Mouse (Mus musculus): Measurements from ENCODE around the gene Odf2. TPM values are rescaled to one million over a fixed set of nuclear protein-coding genes. Genes with fewer than 3 reads are reported as not detected.
"Not testable (repeated sequence)": the region's sequence is repeated elsewhere in the genome, so short reads cannot be mapped to it uniquely, and the experiment has no call there.

Gene Odf2
- total RNA-seq, 2 experiments from 2014 or later = 44.8 to 52.4 TPM

DNA sequence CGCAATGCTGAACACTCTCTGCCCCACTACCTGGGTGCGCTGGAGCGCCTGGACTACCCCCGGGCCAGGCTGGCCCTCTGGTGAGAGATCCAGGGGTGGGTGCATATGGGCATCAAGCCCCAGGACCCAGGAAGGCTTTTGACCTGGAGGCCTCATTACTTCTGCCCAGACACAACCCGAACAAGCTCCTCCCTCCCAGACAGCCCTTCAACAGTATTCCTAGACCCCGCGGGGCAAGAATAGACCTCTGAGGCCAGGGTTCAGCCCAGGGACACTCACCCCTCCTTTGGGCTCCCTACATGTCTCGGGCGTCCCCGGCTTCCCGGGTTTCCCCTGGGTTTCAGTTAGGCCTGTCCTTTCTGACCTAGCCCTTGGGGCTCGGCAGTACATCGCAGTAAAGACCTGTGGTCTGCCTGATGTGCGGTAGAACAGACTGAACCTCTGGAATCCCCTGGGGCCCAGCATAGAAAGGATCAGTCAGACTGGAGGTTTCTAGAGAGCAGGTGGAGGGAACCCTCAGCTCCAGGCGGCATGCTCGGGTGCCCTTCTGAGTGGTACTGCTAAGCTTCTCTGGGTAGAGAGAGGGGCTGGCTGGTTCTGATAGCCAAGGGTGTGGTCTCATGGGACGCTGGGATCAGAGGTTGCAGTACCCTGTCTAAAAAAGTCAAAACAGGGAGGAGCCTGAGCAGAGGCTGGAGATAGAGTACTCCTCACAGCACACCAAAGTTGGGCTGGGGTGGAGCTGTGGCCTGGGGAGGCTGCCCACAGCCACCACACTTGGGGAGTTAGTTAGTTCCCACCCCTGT, 19.2 kb upstream of the Odf2 start:
- peak; percentile 24 for DNase-seq

DNA sequence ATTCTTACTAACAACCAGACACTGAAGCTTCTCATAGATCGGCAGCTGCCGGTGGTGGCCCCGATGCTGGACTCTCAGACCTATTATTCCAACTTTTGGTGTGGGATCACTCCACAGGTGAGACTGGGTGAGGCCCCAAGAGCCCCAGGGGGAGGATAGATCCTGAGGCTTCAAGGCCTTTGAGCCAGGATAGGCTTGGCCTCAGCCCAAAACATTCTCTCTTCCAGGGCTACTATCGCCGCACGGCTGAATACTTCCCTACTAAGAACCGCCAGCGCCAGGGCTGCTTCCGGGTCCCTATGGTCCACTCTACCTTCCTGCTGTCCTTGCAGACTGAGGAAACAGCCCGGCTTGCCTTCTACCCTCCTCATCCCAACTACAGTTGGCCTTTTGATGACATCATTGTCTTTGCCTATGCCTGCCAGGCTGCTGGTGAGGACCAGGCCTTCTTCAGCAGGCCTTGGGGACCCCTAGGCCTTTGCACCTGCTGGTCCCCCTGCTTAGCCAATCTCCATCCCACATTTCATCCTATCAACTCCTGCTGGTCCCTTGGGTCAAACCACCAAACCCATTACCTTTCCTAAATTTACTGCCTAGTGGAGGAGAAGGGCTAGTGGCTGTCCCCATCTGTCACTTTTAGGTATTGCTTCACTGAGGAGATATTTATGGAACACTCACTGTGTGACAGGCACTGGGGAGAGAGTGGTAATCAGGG, 16.3 kb upstream of the Odf2 start:
- no peak for DNase-seq

DNA sequence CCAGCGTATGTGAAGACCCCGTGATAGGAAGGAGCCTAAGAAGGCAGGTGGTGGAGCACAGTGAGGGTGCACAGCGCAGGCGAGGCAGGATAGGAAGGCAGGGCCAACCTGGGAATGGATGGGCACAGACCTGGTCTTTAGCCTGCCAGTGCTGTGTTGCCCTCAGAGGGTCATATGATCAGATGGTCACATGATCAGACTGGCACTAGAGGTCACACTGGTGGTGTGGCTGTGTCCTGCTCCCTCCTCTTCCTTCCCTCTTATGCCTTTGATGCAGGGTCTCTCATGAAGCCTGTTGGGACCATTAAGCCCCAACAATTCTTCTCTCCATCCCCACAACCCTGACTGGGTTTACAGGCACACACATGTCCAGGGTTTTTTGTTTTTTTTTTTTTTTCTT, 15.2 kb upstream of the Odf2 start:
- DNase-seq = no peak

DNA sequence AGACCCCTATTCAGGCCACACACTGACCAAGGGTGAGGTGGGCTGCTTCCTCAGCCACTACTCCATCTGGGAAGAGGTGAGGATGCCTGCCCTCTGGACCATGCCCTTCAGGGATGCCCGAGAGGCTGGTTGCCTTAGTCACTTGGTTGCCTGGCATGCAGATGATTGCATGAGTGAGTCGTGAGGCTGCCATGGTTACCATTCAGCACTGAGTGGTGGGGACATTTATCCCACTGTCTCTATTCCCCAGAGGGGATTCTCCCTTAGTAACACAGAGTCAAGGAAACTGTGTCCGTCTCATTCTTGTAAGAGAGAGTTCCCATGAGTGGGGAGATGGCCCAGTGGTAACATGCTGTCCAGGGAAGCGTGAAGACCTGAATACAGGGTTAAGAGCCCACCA, 11.0 kb upstream of the Odf2 start:
- DNase-seq = no peak

DNA sequence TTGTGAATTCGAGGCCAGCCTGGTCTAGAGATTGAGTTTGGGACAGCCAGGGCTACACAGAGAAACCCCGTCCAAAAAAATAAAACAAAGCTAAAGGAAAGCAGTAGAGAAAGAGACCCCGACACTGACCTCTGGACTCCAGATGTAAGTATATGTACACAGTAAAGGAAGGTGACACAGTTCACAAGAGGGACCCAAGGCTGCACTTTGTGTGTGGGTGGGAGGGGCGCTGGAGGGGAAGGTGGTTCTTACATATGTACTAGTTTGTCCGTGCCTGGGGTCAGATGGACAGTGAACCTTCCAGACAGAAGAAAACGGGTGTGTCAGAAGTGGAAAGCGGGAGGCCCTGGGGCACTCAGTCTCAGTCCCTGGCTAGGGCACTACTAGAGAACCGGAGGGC, 9.8 kb upstream of the Odf2 start:
- no peak for DNase-seq

DNA sequence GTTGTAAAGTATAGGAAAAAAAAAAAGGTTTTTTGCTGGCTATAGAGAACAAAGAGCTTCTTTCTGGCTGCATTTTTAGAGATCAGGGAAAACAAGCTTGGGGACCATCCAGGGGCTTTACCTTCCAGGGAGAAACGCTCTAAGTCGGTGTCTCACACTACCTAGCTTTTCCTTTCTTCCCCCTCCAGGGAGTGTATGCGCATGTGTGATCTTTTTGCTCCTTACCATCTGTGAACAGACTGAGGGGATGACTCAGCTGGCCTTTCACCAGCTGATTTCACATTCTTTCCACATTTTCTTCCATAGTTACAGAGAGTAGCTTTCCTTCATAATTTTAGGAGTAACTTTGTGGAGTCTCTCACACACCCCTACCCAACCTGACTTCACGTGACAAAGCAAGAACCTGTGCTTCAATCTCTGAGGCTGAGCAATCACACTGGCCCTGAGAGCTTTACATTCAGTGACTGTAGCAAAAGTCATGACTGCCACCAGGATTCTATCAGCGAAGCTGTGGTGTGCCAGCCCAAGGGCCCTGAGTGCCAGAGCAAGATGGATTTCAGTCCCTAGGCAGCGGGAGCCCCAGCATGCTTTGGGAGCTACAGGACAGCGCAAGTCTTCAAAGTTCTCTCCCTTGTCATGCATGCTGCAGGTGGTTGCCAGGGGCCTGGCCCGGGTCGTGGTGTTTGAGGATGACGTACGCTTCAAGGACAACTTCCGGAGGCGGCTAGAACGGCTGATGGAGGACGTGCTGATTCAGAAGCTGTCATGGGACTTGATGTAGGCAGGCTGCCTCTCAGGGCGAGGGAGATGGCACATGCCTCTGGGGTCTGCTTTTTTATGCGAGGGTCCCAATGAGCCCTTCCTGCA, 8.8 kb upstream of the Odf2 start:
- peak; percentile 21 for DNase-seq

DNA sequence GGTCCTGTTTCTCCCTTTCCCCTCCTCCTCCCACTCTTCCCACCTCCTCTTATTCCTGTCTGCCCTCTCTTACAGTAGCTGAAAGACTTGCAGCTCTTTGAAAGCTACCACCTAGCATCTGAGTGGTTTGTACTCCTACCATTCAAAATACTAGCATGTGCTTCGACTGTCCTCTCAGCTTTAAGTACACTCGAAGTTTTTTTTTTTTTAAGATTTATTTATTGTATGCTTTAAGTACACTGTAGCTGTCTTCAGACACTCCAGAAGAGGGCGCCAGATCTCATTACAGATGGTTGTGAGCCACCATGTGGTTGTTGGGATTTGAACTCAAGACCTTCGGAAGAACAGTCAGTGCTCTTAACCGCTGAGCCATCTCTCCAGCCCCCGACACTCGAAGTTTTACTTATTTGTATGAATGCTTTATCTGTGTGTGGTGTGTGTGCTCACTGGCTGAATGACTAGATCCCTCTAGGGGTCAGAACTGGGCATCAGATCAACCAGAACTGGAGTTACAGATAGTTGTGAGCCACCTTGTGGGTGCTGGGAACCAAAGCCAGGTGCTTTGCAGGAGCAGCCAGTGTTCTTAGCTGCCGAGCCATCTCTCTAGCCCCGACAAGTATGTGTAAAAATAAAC, 2.2 kb upstream of the Odf2 start:
- DNase-seq = not testable (repeated sequence)

DNA sequence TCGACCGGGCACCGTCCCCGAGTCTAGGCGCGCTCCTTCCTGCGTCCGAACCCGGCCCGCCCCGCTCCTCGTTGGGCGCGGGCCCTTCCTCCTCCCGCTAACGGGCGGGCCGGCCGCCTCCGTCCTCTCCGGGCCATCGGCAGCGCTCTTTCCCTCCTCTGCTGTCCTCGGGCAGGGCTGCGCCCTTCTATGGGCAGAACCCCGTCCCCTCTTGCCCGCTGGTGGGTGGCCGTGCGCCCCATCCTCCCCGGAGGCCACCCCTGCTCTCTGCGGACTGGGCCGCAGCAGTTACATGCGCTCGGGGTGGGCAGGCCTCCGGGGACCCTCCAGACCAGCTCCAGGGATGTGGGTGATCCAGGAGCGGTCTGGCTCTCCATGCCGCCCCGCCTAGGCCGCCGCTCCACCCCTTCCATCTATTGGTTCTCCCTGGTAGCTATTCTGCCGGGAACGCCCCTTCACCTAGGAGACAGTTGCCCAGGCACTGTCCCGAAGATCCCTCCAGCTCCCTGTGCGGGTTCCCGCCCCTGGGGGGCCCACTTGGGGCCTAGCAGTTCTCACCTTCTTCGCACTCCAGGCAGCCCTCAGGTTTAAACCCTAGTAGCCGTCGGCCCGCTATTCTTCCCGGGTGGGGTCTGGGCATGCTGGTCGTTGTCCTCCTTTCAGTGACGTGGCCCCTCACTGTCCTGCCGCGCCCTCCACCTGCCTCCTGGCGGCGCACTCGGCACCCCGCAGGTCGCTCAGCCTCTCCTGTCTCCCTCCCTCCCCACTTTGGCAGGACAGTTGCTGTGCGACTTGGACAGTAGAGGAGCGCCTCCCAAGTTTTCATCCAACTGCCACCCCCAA, 1.2 kb downstream of the Odf2 start:
- peak; percentile 85 for DNase-seq

DNA sequence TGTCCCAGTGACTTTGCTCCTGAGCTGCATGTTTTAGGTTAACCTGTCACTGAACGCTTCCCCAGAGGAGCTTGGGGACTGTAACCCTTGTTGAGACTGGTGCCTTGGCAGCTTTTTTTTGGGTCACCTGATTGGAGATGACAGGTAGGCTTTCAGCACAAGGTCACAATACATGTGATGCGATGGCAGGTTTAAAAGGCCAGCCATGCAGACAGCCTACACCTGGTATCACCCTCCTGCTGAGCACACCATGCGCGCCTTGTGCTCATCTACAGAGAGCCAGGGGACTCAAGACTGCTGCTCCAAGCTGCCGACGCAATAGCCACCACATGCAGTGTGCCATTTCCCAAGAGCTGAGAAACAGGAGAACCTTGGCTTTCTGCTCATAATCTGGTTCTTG, 2.8 kb downstream of the Odf2 start:
- no peak for DNase-seq

DNA sequence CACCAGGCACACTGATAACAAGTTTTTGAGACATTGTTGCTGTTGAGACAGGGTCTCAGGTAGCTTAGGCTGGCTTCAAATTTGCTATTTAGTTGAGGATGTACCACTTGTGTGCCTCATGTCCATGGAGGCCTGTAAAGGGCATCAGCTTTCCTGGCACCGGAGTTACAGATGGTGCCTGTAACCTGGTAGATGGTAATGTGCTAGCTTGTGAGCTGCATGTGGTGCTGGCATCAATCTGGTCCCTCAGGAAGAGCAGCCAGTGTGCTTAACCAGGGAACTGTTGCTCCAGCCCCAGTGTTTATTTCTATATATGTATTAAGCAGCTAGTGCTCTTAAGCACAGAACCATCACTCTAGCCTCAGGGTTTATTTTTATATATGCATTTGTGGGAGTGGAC, 7.0 kb downstream of the Odf2 start:
- no peak for DNase-seq

DNA sequence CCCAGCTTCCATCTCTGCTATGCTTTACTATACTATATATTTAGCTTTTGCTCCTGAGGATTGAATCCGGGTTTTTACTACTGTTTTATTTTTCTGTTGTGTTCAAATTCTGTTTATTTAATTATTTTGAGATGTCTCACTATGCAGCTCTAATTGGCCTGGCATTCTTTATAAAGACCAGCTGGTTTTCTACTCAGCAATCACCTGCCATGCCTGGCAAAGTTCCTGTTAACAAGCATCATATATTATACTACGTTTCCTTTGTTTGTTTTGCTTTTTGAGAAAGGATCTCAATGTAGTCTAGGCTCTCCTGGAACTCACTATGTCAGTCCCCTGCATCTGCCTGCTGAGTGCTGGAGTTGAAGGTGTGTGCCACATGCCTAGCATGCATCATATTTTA, 8.3 kb downstream of the Odf2 start:
- no peak for DNase-seq

DNA sequence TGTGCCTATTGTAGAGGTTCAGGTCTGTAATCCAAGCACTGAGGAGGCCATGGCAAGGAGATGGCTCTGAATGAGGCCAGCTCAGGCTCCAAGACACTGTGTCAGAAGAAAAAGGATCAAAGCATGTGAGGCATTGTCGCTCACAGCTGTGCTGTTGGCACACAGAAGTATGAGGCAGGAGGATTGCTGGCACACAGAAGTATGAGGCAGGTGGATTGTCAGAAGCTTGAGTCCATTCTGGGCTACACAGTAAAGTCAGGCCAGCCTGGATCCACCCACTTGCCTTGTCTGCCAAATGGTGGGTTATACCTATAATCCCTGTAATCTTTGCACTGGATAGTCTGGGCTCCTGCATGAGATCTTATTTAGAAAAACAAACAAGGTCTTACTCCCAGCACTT, 9.1 kb downstream of the Odf2 start:
- no peak for DNase-seq

DNA sequence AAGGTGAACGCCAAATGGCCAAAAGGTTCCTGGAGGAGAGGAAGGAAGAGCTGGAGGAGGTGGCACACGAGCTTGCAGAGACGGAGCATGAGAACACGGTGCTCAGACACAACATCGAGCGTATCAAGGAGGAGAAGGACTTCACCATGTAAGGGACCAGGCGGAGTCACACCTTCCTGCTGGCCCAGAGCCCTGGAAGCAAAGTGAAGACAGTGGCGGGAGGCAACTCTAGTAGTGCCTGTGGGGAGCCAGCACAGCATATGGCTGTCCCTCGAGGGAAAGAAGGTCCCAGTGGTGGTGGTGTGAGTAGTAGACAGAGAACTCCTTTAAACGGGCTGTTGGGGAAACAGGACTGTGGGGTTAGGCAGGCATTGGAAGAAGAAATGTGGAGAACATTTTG, 13.2 kb downstream of the Odf2 start:
- DNase-seq = no peak

DNA sequence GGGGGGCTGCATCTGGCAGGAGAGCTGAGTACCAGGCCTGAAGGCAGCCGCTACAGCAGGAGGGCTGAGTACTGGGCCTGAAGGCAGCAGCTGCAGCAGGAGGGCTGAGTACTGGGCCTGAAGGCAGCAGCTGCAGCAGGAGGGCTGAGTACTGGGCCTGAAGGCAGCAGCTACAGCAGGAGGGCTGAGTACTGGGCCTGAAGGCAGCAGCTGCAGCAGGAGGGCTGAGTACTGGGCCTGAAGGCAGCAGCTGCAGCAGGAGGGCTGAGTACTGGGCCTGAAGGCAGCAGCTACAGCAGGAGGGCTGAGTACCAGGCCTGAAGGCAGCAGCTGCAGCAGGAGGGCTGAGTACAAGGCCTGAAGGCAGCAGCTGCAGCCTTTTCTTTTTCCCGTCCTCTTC, 19.1 kb downstream of the Odf2 start:
- DNase-seq = not testable (repeated sequence)

DNA sequence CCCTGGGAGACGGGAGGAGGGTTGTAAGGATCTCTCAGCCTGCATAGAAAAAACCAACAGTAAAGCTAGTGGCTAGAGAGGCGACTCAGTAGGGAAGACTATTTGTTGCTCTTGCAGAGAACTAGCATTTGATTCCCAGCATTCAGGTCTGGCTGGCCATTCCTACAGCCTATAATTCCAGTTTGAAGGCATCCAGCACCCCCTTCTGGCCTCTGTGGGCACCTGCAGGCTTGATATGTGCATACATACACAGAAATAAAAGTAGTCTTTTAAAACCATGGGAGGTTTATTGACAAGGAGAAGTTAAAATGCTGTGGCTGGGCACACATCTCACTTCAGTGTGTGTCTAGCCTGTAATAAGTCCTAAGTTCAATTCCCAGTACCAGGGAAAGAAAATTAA, 21.0 kb downstream of the Odf2 start:
- DNase-seq = no peak

DNA sequence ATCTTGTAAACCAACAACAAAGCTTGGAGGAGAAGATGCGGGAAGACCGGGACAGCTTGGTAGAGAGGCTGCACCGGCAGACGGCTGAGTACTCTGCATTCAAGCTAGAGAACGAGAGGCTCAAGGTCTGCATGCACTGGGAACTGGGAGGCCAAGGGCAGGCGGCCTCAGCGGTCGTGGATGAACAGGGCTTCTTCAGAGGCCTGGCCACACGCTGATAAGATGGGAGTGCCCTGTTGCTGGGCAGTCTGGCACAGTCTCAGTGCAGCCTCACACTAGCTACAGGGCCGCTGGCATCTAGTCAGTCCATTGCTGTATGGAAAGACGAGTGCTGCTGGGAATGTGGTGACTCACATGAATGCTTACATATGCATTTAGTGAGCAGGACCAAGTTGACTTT, 28.6 kb downstream of the Odf2 start:
- DNase-seq = no peak

DNA sequence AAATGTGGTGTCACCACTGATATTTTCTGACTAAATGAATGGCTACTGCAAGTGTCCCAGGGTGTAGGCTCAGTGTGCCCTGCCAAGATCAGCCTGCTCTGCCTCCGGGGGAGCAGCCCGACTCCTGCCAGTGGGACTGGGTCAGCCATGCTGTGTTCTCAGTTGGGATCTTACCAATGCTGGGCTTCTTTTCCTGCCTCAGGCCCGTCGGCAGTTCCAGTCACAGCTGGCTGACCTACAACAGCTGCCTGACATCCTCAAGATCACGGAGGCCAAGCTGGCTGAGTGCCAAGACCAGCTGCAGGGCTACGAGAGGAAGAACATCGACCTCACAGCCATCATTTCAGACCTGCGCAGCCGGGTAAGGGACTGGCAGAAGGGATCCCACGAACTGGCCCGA, 33.0 kb downstream of the Odf2 start:
- DNase-seq = peak; percentile 84

DNA sequence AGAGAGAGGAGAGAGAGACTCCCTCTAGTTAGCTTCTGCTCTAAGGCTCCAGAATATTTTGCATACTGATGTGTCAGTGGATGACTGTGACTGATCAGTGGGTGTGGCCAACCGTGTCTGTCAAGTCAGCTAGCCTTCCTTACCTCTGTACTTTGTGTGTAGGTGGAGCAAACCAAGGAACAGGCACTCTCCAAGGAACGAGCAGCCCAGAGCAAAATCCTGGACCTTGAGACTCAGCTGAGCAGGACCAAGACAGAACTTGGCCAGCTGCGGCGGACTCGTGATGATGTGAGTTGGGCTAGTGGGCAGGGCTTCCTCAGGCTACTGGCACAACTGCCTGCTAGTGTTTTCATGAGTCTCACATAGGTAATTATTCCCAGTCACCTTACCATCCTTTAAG, 37.5 kb downstream of the Odf2 start:
- DNase-seq = no peak

DNA sequence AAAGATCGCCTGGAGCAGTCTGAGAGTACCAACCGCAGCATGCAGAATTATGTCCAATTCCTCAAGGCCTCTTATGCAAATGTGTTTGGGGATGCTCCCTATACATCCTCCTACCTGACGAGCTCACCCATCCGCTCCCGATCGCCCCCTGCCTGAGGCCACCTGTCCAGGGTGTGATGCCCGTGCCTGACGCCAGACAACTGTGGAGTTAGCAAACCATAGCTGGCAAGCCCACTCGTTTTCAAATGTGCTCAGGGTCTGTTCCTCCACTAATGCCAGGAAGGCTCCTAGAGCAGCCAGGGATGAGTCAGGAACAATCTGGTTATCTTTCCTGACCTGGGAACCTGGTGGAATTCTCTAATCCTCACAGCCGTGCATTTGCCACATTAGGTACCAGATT, 41.5 kb downstream of the Odf2 start:
- no peak for DNase-seq

DNA sequence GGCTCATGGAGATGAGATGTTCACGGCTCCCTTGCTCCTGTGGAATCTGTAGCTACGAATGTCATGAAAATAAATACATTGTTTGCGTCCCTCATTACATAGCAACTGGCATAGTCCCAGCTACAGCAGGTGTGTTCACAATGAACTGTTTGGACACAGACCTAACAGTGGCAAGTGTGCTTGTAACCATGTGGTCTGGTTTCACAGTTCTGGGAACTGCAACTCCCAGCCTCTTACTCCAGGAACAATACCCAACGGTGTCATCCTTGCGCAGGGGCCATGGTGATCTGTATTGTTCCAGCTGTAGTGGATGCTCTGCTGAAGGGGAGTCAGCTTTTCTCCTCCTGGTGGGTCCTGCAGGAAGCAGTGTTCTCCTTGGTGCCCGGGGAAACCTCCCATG, 42.2 kb downstream of the Odf2 start:
- DNase-seq = no peak

DNA sequence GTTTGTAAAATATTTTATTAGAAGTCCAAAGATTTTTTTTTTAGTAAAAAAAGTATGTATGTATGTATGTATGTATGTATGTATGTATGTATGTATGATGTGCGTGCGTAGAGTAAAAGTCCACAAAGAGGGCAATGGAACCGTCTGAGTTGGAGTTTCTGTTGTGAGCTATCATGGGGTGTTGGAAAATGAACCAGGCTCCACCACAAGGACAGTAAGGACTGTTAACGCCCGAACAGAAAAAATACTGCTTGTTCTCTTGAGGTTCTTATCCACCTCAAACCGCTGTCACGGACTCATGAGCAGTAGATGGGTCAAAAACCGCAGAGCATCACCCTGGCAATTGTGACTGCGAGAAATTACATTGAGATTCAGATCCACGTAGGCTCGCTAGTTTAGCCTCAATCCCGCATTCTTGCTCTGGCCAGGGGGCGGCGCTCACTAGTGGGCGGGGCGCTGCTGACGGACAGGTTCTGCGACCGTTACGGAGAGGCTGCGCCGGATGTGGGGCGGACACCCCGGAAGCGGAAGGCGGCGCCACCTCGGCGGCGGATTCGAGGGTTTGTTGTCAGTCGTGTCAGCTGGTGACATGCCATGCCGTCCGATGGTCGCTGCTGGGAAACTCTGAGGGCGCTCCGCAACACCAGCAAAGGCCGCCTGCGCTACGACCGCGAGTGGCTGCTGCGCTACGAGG, 46.0 kb downstream of the Odf2 start, which contains the start of gene Gle1:
Gle1 (plus strand) TSS at position 521 of the 694 bp plus-strand sequence.
- peak; percentile 98 for DNase-seq

All from heart, postnatal 4 days (tissue).